Mouse (Mus musculus) intestine, embryonic 14.5 days (tissue): ENCODE results near the gene Patj. TPM values are rescaled to one million over a fixed set of nuclear protein-coding genes. Genes with fewer than 3 reads are reported as not detected.

Experiments
- ATAC-seq: fragments of 200-750 bp; cut with Nextera tagmentation; replicated peaks from 2 replicates; pipeline ENCODE4 v1.8.0; 2017; ENCODE audit warnings: low read depth, moderate number of reproducible peaks, moderate TSS enrichment, moderate library complexity; ENCODE audit not compliant: low FRiP score, low TSS enrichment
- DNase-seq: peaks from one replicate; pipeline ENCODE4 v3.0.0-alpha.2; 2018; ENCODE audit warnings: low spot score
- H3K27ac ChIP-seq: fragments of 300-500 bp; sonication (generic); 2 replicates; pipeline ENCODE4 v1.5.1; 2014; ENCODE audit warnings: low read depth, mild to moderate bottlenecking, control low read depth
- H3K27me3 ChIP-seq: fragments of 300-500 bp; sonication (generic); replicated peaks from 2 replicates; pipeline ENCODE4 v1.6.1; 2014; ENCODE audit warnings: low read length, control low read depth; ENCODE audit not compliant: control insufficient read depth, insufficient read depth
- H3K36me3 ChIP-seq: fragments of 300-500 bp; sonication (generic); 2 replicates; pipeline ENCODE4 v1.6.1; 2014; ENCODE audit warnings: low read length, control low read depth; ENCODE audit not compliant: control insufficient read depth, insufficient read depth
- H3K4me1 ChIP-seq: fragments of 300-500 bp; sonication (generic); replicated peaks from 2 replicates; pipeline ENCODE4 v1.6.1; 2014; ENCODE audit warnings: low read length, control low read depth, mixed read lengths; ENCODE audit not compliant: control insufficient read depth, insufficient read depth
- H3K4me2 ChIP-seq: fragments of 300-500 bp; sonication (generic); 2 replicates; pipeline ENCODE4 v1.6.1; 2014; ENCODE audit warnings: low read length
- H3K4me3 ChIP-seq: fragments of 300-500 bp; sonication (generic); 2 replicates; pipeline ENCODE4 v1.5.1; 2014; ENCODE audit warnings: low read depth, low read length, control low read depth, mixed read lengths
- H3K9ac ChIP-seq: fragments of 300-500 bp; sonication (generic); 2 replicates; pipeline ENCODE4 v1.6.1; 2014; ENCODE audit warnings: mild to moderate bottlenecking, low read length
- H3K9me3 ChIP-seq: fragments of 300-500 bp; sonication (generic); 2 replicates; pipeline ENCODE4 v1.6.1; 2016; ENCODE audit warnings: low read length, control low read depth; ENCODE audit not compliant: control insufficient read depth
- WGBS: fragments of 180-500 bp; shearing (Covaris S2); extraction: QIAGEN DNeasy Blood & Tissue Kit; methylation state at CpG from one replicate; pipeline ENCODE4 v1.1.7; 2014; 5-methylcytosine and 5-hydroxymethylcytosine counted together
- polyA plus RNA-seq: library from polyadenylated mRNA; unstranded; fragments of >200 nt; fragmentation: Nextera tagmentation; extraction: Ambion mirVana; gene quantifications from 2 replicates; pipeline ENCODE4 v1.2.1, GENCODE M21; 2014

Gene Patj
- polyA plus RNA-seq, 1 experiment from 2014 or later = 19.7 TPM

DNA sequence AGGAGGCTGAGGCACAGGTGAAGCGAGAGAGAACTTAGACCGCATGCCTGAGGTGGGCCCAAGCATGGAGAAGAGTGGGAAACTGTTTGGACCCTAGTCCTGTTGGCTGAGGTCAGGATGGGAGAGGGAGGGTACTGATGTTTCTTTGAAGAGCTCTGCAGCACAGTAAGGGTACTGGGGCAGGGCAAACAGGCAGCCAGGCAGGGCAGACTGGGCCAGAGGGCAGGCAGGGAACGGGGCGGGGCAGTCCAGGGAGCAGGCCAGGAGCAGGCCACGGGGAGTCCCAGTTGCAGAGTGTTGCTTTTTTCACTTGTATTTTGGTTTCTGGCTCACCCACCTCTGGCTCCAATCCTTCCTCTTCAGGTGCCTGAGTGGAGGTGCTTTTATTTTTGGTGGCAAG is 114.4 kb downstream of the Patj start:
- H3K36me3 ChIP-seq = peaks cover 4% of the 10 kb centered on the region; the same call in 1 of the 2 replicates
- WGBS = 80% methylated on average over 5 of the region's 5 CpGs
- no peak overlapping the region for H3K9ac ChIP-seq
- ATAC-seq (no peak), DNase-seq (no peak)
- no peak overlapping the region for H3K4me3 ChIP-seq
- H3K27ac ChIP-seq = no peak overlapping the region
- H3K4me1 ChIP-seq = peaks cover 5% of the 10 kb centered on the region; the same call in 1 of the 2 replicates
- H3K4me2 ChIP-seq = no peak overlapping the region
- no peaks in the 10 kb centered on the region for H3K9me3 ChIP-seq
- no peaks in the 10 kb centered on the region for H3K27me3 ChIP-seq

DNA sequence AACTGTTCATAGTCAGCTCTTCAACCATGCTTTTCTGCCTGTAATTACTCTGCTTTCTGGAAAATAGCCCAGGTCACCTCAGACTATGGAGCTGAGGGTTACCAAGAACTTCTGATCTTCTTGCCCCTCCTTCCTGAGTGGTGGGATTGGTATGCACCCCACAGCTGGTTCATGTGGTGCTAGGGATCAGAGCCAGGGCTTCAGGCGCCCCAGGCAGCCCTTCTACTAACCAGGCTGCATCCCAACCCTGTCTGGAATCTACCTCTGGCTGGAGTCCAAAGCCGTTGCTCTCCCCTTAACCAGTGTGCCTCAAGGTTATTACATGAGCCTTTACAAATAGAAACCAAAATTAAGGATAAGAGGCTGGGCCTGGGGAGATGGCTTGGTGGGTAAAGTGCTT is 115.7 kb downstream of the Patj start:
- DNase-seq = no peak
- peaks cover 5% of the 10 kb centered on the region; the same call in 1 of the 2 replicates for H3K4me1 ChIP-seq
- ATAC-seq = 0 out of 2 replicates have a peak, but pooled peaks have one; percentile 36

DNA sequence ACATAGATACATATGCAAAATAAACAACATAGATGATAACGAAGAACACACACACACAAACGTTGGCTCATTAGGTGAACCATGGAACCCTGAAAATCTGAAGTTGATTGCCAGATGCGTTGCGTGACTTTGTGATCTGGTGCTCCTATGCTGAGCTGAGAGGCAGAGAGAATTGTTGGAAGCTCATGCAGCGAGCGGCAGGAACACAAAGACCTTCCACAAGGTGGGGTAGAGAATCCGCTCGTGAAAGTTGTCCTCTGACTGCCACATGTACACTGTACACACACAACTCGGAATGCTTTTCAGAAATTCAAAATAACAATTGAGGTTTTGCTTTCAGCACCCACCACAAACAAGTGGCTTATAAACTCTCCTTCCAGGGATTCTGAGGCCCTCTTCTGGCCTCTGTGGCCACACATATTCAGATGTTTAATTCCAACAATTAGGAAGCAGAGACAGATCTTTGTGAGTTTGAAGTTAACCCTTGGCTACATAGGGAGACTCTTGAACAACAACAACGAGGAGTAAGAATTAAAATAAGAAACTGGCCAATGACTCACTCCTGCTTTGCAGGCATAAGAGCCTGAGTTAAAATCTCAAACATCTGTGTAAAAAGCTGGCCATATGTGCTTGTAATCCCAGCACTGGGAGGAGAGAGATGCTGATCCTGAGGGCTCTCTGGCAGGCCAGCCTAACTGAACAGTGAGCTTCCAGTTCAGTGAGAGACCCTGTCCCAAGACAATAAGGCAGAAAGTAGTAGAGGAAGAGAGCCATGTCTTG is 116.6 kb downstream of the Patj start:
- Histone ChIP-seq H3K9ac (no peak overlapping the region), H3K4me1 (peaks cover 5% of the 10 kb centered on the region; the same call in 1 of the 2 replicates), H3K36me3 (peaks cover 4% of the 10 kb centered on the region; the same call in 1 of the 2 replicates), H3K9me3 (no peaks in the 10 kb centered on the region), H3K27ac (no peak overlapping the region), H3K4me3 (no peak overlapping the region), H3K4me2 (no peak overlapping the region), H3K27me3 (no peaks in the 10 kb centered on the region)
- ATAC-seq (no peak), DNase-seq (no peak)
- WGBS = 84% methylated on average over 10 of the region's 10 CpGs

More for the DNA sequence above, 115.7 kb downstream of the Patj start:
- Histone ChIP-seq H3K36me3 (peaks cover 4% of the 10 kb centered on the region; the same call in 1 of the 2 replicates), H3K9ac (no peak overlapping the region), H3K27ac (no peak overlapping the region; the same call in 1 of the 2 replicates), H3K27me3 (no peaks in the 10 kb centered on the region), H3K9me3 (no peaks in the 10 kb centered on the region), H3K4me3 (no peak overlapping the region), H3K4me2 (no peak overlapping the region)
- WGBS = 37% methylated on average over 2 of the region's 2 CpGs

DNA sequence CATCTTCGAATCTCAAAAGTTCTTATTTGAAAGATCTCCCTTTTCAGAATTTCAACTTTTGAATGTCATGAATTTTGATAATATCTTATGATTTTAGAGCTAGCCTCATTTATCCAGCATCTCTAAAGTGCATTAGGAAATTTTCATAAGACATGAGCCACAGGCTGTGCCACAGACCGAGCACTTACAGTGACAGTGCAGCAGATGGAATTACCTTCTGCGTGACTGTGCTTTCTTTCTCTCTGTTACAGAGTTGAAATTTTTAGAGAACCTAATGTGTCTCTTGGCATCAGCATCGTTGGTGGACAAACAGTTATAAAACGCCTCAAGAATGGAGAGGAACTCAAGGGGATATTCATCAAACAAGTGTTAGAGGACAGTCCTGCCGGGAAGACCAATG is 124.9 kb downstream of the Patj start:
- no peaks in the 10 kb centered on the region for H3K4me1 ChIP-seq
- WGBS = 86% methylated on average over 6 of the region's 6 CpGs
- 0 out of 2 replicates have a peak, but pooled peaks cover 10% of the 10 kb centered on the region for H3K36me3 ChIP-seq
- H3K27me3 ChIP-seq = no peaks in the 10 kb centered on the region
- no peak for ATAC-seq
- no peak overlapping the region for H3K27ac ChIP-seq
- H3K4me2 ChIP-seq = no peak overlapping the region
- no peaks in the 10 kb centered on the region for H3K9me3 ChIP-seq
- H3K4me3 ChIP-seq = no peak overlapping the region
- no peak overlapping the region for H3K9ac ChIP-seq
- peak; percentile 20 for DNase-seq

DNA sequence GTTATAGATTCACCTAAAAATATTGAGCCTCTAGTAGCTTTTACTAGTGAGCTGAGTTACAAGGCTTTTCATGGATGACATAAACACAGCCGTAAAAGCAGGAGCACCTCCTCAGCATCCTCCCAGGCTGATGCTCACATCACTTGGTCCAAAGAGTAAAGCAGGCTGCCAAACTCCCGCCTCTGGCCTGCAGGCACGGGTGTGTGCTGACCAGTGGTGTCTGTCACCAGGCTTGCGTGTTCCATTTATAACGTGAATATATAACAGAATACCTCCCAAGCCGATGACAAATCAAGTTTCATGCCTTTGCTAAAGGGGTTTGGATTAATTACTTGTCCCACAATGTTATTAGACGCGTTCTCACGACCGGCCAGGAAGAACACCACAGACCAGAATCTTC is 128.9 kb downstream of the Patj start:
- no peaks in the 10 kb centered on the region for H3K9me3 ChIP-seq
- H3K27ac ChIP-seq = no peak overlapping the region
- no peaks in the 10 kb centered on the region for H3K27me3 ChIP-seq
- 90% methylated on average over 10 of the region's 10 CpGs for WGBS
- no peak for ATAC-seq
- H3K36me3 ChIP-seq = 0 out of 2 replicates have a peak, but pooled peaks cover 6% of the 10 kb centered on the region
- no peaks in the 10 kb centered on the region for H3K4me1 ChIP-seq
- no peak overlapping the region for H3K9ac ChIP-seq
- no peak overlapping the region for H3K4me3 ChIP-seq
- no peak for DNase-seq
- no peak overlapping the region for H3K4me2 ChIP-seq

DNA sequence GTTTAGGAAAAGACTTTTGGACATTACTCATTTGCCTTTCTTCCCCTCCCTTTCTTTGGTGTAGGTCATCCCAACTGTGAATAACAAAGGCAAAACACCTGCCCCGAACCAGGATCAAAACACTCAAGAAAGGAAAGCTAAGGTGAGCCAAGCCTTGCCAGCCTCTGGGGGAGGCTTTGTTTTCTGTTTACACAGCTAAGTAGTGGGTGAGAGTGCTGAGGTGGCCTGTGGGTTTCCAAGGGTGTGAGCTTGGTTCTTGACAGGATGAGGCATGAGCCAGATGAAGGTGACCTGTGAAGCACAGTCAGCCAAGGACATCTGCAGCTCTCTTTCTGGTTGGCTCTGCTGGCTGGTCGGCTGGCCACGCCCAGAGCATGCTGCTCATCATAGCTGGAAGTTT is 139.9 kb downstream of the Patj start:
- no peak for ATAC-seq
- 83% methylated on average over 3 of the region's 3 CpGs for WGBS
- DNase-seq = no peak
- H3K4me2 ChIP-seq = no peak overlapping the region
- H3K4me1 ChIP-seq = no peaks in the 10 kb centered on the region
- no peaks in the 10 kb centered on the region for H3K36me3 ChIP-seq
- H3K27ac ChIP-seq = no peak overlapping the region
- no peak overlapping the region for H3K9ac ChIP-seq
- no peak overlapping the region for H3K4me3 ChIP-seq
- no peaks in the 10 kb centered on the region for H3K27me3 ChIP-seq
- H3K9me3 ChIP-seq = no peaks in the 10 kb centered on the region

DNA sequence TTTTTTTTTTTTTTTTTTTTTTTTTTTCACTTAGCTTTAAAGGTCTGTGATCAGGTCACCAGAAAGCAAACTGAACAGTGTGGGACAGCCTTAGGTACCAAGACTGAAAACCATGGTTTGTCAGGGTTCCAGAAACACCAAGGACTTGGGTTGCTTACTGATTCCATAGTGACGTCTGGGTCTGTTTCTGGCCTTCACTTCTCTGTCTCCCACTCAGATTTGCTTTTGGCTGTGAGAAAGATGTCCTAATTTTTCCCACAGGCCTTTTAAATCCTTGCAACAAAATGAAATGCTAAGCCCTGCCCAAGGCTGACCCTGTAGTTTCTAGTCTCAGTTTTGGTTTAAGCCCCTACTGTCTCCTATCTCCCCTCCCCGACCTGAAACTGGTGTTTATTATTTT is 146.0 kb downstream of the Patj start:
- no peak for DNase-seq
- WGBS = 74% methylated on average over 2 of the region's 2 CpGs
- no peaks in the 10 kb centered on the region for H3K9me3 ChIP-seq
- no peak overlapping the region for H3K4me2 ChIP-seq
- ATAC-seq = no peak
- H3K27me3 ChIP-seq = no peaks in the 10 kb centered on the region
- no peaks in the 10 kb centered on the region for H3K4me1 ChIP-seq
- H3K36me3 ChIP-seq = no peaks in the 10 kb centered on the region
- no peak overlapping the region for H3K9ac ChIP-seq
- no peak overlapping the region for H3K4me3 ChIP-seq
- no peak overlapping the region for H3K27ac ChIP-seq

DNA sequence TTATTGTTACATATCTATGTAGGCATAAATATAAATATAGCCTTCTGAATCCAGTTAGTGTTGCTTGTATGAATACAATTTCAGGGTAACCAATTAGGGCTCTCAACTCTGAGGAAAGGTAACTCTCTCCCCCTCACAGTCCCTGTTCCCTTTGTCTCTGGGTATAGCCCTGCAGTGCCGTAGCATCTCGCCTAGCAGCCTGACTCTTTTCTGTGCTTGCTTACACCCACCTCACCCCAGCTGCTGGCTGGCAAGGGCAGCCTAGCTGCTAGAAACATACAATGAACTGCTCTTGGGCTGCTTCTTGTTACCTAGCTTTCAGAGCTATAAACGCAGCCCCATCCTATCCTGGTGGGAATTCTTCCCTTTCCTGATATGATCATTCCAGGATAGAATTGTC is 147.4 kb downstream of the Patj start:
- Histone ChIP-seq H3K9me3 (no peaks in the 10 kb centered on the region), H3K36me3 (no peaks in the 10 kb centered on the region), H3K9ac (no peak overlapping the region), H3K4me3 (no peak overlapping the region), H3K27me3 (no peaks in the 10 kb centered on the region), H3K4me2 (no peak overlapping the region), H3K4me1 (no peaks in the 10 kb centered on the region), H3K27ac (no peak overlapping the region)
- DNase-seq = no peak
- no peak for ATAC-seq
- WGBS = 82% methylated on average over 3 of the region's 3 CpGs

DNA sequence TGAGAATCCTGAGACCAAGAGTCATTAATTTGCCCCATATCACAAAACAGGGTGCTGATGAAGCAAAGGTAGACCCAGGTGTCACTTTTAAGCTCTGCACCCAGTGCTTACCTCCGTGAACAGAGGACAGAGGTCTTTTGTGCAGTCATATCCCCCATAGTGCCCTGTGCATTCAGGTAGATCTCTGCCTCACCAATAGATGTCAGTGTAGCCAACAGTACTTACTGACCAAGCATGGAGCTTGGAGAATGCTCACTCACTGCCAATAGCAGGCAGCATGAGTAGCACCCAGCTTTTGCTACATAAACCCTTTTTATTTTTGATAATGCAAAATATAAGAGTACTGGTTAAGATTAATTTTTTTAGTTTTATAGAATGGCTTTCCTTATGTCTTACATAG is 149.8 kb downstream of the Patj start:
- no peak overlapping the region for H3K4me3 ChIP-seq
- H3K4me2 ChIP-seq = no peak overlapping the region
- 44% methylated on average over 1 of the region's 1 CpGs for WGBS
- no peaks in the 10 kb centered on the region for H3K27me3 ChIP-seq
- H3K9me3 ChIP-seq = no peaks in the 10 kb centered on the region
- ATAC-seq (peak; percentile 50; the same call in 1 of the 2 replicates), DNase-seq (no peak)
- no peaks in the 10 kb centered on the region for H3K36me3 ChIP-seq
- H3K9ac ChIP-seq = no peak overlapping the region
- H3K27ac ChIP-seq = no peak overlapping the region
- no peaks in the 10 kb centered on the region for H3K4me1 ChIP-seq
